Mouse (Mus musculus) mature B cell (primary cell): ENCODE measurements around the gene Gm4881.

Source experiments
- in situ Hi-C: fragments of 300-500 bp; cut with MboI; formaldehyde crosslinking; loops from 2 replicates; pipeline ENCODE4 v1.14.3; 2019

Gene Gm4881

DNA sequence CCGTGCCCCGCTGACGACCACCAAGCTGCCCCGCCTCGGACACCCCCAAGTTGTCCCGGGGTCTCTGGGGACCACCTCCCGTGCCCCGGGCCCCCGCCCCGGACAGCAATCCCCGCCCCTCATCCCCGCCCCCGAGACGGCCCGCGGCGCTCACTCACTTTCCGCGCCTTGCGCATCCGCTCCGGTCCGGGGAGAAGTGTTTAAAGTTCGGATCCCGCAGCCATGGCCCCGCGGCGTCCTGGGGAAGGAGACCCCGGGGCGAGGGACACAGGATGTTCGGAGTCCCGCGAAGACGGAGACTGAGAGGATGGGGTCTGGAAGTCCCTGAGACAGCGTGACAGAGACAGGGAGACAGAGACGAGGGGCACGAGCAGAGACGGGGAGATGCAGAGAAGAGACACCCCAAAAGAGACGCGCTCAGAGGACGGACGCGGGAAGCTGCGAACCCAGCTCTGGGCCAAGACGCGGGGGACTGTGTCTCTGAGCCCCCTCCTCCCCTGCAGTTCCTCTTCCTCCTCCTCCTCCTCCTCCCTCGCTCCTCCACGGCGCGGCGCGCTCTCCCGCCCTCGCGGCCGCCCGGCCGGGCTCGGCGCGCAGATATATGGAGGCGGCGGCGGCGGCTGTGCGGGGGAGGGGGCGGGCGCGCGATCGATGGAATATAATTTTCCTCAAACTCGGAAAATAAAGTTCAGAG, at the start of gene Gm4881:
Gene Gm4881 (minus strand): TSS at position 238 of the 694 bp plus-strand sequence.
- in situ Hi-C loops, result loop anchor here (10.0 kb wide), 1 partner anchor 130 kb away; no protein-coding TSS in a partner anchor

DNA sequence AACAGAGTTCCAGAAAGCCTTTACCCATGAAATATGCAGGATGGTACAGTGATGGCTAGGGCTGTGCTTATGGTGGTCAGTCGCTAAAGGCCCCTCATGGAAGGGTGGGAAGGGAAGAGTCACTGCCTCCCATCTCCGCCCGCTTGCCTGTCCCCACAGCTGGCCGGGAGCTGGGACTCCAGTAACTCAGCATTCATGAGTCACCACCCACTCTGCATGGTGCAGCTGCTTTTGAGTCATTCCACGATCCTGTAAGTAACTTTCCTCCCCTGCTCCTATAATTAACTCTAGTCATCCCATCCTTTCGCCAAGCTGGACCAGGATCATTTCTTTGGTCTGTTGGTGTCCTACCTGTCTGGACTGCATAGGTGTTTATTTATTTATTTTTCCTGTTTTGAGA, 48.8 kb upstream of the Gm4881 start:
- in situ Hi-C loops, result no loop called here

DNA sequence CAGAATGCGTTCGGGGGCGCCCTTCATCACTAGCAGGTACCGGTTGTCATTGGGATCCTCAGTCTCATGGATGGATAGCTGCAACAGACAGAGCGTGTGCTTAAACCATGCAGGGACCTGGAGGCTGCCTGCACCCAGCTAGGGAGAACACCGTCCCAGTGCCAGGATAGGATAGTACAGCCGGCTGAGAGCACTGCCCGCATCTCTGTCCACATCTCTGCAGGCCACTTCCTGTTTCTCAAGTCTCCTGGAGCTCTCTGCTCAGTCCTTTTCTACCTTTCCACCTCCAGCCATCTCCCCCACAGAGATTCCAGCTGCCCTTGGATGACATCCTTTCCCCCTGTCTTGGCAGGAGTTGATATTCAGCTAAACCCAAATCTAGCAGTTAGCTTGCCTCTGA, 46.2 kb upstream of the Gm4881 start:
- in situ Hi-C loops, result no loop called here

DNA sequence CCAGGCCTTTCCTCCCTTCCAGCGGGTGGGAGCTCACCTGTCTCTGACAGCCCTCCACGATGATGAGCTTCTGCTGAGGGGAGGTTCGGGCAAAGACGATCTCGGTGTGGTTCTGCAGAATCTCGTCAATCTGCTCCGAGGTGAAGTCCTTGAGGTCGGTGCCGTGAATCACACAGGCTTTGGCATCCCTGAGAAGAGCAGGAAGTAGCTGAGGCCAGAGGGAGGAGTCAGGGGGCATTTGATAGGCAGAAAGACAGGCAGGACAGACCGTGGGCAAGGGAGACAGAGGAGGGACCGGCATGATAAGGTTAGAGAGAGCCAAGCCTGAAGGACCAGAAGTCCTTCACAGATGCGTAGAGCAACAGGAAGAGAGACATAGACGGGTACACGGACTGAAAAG, 43.6 kb upstream of the Gm4881 start:
- in situ Hi-C loops, result no loop called here

DNA sequence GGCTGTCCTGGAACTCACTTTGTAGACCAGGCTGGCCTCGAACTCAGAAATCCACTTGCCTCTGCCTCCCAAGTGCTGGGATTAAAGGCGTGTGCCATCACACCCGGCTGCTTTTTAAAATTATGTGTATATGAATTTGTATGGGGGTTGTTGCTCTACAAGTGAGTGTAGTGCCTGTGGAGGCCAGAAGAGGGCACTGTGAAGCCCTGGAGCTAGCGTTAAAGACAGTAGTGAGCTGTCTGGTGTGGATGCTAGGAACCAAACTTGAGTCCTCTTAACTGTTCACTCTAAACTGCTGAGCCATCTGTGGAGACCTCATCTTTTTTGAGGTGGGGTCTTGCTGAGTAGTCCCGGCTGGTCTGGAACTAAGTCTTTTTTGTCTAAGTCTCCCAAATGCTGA, 41.5 kb upstream of the Gm4881 start:
- in situ Hi-C loops, result no loop called here

DNA sequence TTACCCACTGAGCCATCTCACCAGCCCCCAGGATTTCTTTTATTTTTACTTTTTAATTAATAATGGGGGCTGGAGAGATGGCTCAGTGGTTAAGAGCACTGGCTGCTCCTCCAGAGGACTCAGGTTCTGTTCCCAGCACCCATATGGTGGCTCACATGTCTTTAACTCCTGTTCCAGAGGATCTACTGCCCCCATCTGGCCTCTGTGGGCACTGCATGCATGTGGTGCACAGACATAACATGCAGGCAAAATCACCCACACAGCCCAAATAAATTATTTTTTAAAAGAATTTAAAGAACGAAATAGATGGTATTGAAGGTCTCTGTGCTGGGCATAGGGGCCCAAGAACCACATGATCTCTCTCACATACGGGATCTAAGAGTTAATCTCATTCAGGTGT, 40.0 kb upstream of the Gm4881 start:
- in situ Hi-C loops, result no loop called here

DNA sequence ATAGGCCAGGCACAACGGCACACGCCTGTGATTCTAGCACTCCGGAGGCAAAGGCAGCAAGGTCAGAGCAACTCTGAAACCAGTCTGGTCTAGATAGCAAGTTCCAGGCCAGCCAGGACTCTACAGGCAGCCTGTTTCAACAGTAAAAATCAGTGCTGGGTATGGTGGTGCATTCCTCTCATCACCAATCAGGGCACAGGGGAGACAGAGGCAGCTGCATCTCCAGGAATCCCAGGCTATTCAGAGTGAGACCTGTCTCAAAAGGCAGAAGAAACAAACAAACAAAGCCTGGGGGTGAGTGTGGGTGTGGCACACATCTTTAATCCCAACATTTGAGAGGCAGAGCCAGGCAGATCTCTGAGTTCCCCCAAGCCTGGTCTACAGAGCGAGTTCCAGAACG, 39.1 kb upstream of the Gm4881 start:
- in situ Hi-C loops, result no loop called here

DNA sequence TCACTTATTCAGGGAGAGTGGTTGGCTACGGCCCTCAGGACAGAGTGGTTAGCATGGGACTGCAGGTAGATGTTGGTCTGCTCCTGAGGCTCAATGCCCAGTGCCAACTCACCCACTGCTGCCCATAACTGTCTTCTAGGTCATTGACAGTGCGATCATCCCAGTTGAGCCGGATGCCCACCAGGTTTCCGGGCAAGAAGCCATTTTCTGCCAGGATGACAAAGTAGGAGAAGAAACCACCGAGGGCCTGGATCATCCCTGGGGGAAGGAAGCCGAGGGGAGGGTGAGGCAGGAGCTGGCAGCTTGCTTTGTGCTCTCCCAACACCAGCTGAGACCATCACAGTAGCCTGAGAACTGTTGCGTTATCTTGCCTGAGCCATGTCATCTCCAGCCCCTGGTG, 36.1 kb upstream of the Gm4881 start:
- in situ Hi-C loops, result no loop called here

DNA sequence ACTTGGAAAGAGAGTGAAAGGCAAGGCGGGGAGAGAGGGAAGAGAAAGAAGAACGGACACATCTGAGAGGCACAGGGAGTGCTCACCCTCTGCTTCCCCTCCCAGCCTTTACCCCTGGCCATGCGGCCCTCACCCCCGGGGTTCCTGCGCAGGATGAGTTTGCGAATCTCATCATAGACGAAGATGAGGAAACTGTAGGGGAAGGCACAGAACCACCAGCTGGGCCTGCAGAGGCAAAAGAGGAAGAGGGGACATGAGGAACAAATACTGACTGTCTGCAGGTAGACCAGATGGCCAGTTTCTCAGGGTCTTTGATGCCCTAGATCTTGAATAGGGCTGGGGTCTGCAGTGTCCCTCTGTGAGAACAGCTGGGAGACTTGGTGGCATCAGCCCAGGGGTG, 34.5 kb upstream of the Gm4881 start:
- in situ Hi-C loops, result no loop called here

DNA sequence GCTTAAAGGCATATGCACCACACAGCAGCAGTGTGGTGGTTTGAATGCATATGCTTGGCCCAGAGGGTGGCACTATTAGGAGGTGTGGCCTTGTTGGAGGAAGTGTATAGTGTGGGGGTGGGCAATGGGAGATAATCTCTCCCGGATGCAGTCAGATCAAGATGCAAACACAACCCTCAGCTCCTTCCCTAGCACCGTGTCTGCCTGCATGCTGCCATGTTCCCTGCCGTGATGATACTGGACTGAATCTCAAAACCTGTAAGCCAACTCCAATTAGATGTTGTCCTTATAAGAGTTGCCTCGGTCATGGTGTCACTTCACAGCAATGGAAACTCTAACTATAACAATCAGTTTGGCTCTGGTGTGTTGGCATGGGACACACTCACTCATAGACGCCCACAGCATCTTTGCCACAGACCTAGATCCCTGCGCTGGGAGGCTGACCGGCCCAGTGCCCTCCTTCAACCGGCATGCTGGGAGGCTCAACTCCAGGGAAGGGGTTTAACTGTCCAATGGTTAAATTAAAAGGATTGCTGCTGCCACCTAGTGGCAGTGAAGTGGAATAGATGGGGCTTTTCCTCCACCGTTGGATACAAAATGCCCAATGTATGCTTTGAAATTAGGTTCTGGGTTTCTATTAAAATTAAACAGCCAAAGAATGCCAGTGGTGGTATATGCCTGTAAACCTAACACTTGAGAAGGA, 30.8 kb upstream of the Gm4881 start:
- in situ Hi-C loops, result no loop called here

DNA sequence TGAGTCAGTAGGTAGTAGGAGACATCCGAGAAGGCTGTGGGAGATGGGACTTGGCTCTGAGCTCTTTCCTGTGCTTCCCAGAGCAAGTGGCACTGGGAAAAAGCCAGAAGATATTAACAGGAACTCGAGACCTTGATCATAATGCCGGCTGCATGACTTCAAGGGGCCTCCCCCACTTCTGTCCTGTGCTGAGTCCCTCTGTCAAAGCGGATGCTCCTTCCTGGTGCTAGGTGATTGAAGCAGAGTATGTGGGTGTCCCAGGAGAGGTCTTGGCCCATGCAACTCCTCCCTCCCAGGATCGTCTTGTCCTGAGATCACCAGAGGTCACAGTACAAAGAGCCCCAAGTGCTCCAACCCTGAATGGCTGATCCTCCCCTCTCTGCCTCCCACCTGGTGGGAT, 29.6 kb upstream of the Gm4881 start:
- in situ Hi-C loops, result no loop called here

DNA sequence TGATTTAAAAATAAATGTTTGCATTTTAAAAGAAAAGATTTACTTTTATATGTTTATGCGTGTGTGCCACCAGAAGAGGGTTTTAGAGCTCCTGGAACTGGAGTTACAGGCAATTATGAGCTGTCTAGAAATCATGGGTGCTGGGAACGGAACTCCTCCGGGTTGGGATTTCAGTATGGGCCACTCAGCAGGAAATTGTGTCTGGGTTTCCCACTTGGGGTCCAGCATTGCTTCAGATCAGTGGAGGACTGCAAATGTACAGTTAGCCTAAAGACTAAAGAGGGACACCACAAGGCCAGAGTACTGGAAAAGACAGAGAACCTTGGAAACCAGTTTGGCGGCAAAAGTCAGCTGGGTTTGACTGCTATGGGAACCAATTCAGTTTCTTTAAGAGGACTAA, 28.9 kb upstream of the Gm4881 start:
- in situ Hi-C loops, result no loop called here

DNA sequence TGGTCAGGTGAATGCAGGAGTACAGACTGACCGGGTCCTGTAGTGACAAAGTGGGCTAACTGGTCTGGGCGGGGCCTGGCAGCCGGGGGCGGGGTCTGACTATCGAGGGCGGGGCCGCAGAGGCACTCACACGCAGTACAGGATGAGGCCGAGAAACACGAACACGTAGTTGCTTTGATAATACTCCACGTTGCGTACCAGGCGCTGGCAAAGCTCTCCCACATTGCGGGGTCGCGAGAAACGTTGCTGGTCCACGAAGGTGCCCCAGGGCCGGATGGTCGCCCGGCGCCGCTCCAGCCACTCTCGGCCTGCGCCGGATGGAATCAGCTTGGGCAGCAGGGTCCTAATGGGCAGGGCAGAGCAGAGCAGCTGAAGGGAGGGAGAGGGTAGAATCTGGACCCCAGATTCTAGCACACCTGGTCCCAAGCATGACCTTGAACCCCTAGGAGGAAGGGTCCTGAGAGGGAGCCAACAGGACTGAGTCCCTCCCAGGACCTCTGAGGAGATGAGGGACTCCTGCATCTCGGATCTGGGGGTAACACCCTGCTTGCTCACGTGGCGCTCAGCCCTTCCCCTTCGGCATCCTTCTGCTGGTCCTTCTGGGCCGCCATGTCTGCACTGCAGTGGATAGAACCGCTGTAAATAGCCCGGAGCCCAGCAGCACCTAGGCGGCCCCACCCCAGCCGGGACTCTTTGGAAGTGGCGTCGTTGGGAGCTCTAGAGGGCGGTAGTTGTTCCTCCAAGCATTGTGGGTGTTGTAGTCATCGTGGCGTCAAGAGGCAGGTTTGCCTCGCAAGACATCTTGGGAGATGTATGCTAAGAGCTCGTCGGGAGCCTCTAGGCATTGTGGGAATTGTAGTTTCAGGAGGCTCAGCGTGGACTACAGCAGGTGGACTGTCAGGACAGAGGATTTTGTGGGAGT, 27.9 kb upstream of the Gm4881 start, which contains the start of gene Rabac1:
Gene Rabac1 (minus strand): TSS at position 783 of the 922 bp plus-strand sequence.
- in situ Hi-C loops, result no loop called here

DNA sequence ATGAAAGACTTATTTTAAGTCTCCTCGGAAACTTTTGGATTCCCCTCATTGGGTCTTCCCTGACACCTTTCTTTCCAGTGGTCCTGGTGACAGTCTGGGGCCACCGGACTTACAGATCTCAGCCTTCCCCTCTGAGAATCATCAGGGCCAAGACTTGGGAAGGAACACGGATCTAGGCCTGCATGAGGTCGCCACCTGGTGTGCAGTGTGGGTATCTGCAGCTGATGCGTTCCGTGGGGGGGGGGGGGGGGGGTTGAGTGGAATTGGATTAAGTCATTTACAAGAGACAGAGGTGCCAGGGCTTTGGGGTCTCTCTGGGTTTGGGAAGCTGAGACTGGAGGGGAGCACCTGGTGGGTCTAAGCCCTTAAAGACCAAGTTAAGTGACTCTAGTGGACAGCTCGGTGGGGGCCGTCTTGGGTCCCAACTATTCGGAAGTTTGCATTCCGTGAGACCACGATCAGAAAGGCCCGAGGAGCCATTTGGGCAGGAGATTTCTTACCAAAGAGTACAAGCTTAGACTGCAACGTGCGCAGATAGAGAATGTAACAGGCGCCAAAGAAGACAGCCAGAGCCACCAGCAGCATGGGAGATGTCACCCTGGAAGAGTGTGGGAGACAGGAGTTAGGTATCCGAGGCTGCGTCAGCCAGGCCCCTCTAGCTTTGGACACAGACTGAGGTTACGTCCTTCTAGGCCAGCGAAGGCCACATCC, 27.1 kb upstream of the Gm4881 start:
- in situ Hi-C loops, result no loop called here

DNA sequence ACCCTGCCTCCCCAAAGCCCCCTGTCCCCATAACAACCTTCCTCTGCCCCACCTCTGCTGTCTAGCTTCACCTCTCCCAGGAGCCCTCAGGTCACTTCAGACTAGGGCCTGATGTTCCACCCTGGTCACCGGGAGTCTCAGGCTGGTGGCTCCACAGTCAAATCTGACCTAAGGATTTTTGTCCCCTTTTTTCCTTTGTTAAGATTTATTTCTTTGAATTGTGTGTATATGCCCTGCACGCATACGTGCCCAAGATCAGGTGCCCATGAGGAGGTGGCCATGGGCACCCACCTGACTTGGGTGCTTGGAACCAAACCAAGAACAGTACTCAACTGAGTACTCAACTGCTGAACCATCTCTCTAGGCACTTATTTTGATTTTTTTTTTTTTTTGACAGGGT, 26.0 kb upstream of the Gm4881 start:
- in situ Hi-C loops, result no loop called here

DNA sequence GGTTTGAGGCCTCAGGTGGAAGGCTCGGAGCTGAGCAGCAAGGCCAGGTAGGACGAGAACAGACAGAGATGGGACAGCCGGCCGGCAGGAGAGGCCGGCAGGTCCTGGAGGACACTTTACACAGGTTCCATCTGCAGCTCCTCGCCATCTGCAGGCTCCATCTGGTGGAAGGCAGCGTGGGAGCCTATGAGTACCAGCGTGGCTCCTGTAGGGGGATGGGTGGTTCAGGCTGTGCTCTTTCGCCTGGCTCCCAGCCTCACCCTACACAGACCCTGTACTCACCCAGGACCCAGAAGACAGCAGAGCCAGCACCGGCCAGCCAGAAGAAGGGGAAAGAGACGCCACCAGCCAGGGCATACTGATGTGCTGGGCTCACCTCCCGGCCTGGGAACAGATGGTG, 25.5 kb upstream of the Gm4881 start:
- in situ Hi-C loops, result loop anchor here (5.0 kb wide), 2 partner anchors 68 to 148 kb away; partner anchors contain the start of gene Arhgef1

DNA sequence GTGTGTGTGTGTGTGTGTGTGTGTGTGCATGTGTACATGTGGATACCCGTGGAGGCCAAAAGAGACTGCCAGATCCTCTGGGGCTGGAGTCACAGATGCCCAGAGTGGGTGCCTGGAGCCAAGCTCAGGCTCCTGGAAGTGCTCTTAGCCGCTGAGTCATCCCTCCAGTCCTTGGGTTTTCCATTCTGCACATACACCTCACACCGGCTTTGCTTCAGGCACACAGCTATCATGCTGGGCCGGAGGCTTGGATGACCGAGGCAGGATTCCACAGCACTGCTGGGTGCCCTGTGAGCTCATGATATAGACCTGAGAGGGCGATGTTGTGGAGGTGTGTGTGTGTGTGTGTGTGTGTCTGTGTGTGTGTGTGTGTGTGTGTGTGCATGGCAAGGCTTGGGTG, 24.2 kb upstream of the Gm4881 start:
- in situ Hi-C loops, result loop anchor here (5.0 kb wide), 2 partner anchors 66 to 146 kb away; partner anchors contain the start of gene Arhgef1

DNA sequence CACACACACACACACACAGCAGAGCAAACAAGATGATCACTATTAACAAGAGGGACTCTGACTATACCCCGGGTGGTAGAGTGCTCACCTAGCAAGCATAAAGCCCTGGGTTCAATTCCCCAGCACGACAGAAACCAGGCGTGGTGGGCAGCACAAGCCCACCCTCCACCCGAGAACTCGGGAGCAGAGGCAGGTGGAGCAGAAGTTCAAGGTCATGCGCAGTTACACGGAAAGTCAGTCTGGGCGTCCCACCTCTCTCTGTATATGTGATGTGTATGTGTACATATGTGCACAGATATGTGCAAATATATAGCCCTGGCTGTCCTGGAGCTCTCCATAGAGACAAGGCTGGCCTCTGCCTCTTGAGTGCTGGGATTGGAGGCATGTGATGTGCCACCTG, 23.7 kb upstream of the Gm4881 start:
- in situ Hi-C loops, result loop anchor here (5.0 kb wide), 2 partner anchors 66 to 146 kb away; partner anchors contain the start of gene Arhgef1

DNA sequence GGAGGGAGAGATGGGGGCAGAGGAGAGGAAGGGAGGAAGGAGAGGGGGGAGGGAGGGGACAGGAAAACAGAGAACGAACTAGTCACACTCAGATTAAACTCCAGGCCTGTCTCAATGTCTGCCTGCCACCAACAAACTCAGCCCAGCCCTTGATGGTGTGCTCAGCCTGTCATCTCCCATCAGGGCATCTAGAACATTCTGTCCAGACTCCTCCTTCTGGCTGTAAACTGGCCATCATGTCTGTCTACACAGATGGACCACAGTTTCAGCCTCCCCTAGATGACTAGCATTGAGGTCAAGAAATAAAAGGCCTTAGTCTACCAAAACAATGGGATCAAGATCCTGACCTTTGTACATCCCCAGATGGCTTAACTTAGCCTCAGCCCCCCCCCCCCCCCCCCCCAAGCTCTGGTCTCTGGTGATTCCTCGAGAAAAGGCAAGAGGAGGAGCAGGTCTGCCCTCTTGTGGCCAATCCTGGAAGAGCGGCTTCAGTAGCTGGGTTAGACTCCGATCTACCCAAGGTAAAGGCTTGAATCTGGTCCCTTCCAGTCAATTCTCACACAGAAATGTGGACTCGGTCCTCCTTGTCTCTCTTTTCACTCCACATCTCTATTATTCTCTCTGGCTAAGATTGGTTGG, 20.7 kb upstream of the Gm4881 start:
- in situ Hi-C loops, result loop anchor here (5.0 kb wide), 2 partner anchors 63 to 143 kb away; partner anchors contain the start of gene Arhgef1

DNA sequence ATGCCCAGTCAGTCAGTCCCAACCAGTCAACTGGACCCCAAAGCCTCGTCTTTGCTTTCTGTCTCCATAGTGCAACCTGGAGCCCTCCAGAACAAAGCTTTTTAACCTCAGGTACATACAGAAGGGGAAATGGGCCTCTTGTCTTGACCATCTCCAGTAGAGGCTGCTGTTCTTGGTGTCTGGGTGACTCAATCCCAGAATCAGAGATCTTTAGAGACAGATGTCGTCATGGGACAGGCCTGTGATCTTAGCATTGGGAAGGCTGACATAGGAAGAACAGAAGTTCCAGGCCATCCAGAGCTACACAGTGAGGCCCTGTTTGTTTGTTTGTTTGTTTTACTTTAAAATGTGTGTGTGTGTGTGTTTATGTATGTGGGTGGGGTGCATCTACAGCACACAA, 20.0 kb upstream of the Gm4881 start:
- in situ Hi-C loops, result no loop called here

DNA sequence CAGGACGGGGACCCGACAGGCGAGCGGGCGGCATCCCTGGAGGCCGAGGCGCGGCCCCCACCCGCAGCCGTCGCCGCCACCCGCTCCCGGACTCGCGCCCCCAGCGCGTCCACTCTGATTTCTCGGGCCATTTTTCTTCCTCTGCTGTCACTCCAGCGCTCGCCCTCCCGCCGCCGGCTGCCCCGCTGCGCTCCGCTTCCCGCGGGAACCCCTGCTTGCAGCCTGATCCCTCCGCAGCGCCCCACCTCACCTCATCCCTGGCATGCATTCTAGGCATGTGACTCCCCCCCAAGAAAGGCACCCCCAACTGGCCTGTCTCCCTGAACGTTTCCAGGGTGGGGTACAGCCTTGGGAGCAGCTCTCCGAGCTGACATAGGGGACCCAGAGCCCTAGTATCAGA, 10.9 kb upstream of the Gm4881 start:
- in situ Hi-C loops, result no loop called here
